Mouse (Mus musculus) limb, embryonic 12.5 days (tissue): Measurements from ENCODE around the gene Nr2c2ap. TPM values are rescaled to one million over a fixed set of nuclear protein-coding genes. Genes with fewer than 3 reads are reported as not detected.

Experiments
- microRNA-seq: library from miRNA; unstranded; fragments of <30 nt; microRNA quantifications from one replicate; pipeline ENCODE4, GENCODE M21; 2017
- polyA plus RNA-seq: library from polyadenylated mRNA; unstranded; fragments of >200 nt; fragmentation: Nextera tagmentation; extraction: Ambion mirVana; gene quantifications from 2 replicates; pipeline ENCODE4 v1.2.1, GENCODE M21; 2016

Nr2c2ap gene
- polyA plus RNA-seq, 1 experiment from 2014 or later: 21.4 TPM

Small RNAs within 50 kb of the gene (microRNA-seq; reads per million reads assigned to microRNA genes)
- gene Mir7066: not detected

Other genes with a start within 250 kb of the Nr2c2ap start
- 0.78 and 0.79 TPM in 2 replicates for gene Cilp2, start 243.6 kb upstream of the Nr2c2ap start, polyA plus RNA-seq
- 6.2 and 7.3 TPM in 2 replicates for gene Tssk6, start 229.1 kb upstream of the Nr2c2ap start, polyA plus RNA-seq
- 171 and 172 TPM in 2 replicates for gene Ndufa13, start 228.8 kb upstream of the Nr2c2ap start, polyA plus RNA-seq
- gene Yjefn3, start 228.6 kb upstream of the Nr2c2ap start, polyA plus RNA-seq: 6.0 and 7.4 TPM in 2 replicates
- 51.3 and 68.4 TPM in 2 replicates for gene Gatad2a, start 134.9 kb upstream of the Nr2c2ap start, polyA plus RNA-seq
- 62.7 and 65.3 TPM in 2 replicates for gene Mau2, start 88.6 kb upstream of the Nr2c2ap start, polyA plus RNA-seq
- gene Sugp1, start 88.5 kb upstream of the Nr2c2ap start, polyA plus RNA-seq: 55.9 and 58.9 TPM in 2 replicates
- 0.79 and 0.96 TPM in 2 replicates for gene Tm6sf2, start 58.4 kb upstream of the Nr2c2ap start, polyA plus RNA-seq
- not detected in 2 replicates for gene Hapln4, start 47.9 kb upstream of the Nr2c2ap start, polyA plus RNA-seq
- gene Ncan, start 10.5 kb upstream of the Nr2c2ap start, polyA plus RNA-seq: 0.56 and 1.1 TPM in 2 replicates
- gene Rfxank, start 7.8 kb downstream of the Nr2c2ap start, polyA plus RNA-seq: 26.6 and 28.4 TPM in 2 replicates
- 44.7 and 47.6 TPM in 2 replicates for gene Borcs8, start 8.2 kb downstream of the Nr2c2ap start, polyA plus RNA-seq
- 0.49 and 1.1 TPM in 2 replicates for gene Mef2b, start 8.4 kb downstream of the Nr2c2ap start, polyA plus RNA-seq
- gene Tmem161a, start 41.0 kb downstream of the Nr2c2ap start, polyA plus RNA-seq: 67.5 and 69.9 TPM in 2 replicates
- gene Slc25a42, start 81.0 kb downstream of the Nr2c2ap start, polyA plus RNA-seq: 2.4 and 3.5 TPM in 2 replicates
- gene Sugp2, start 102.9 kb downstream of the Nr2c2ap start, polyA plus RNA-seq: 48.3 and 50.7 TPM in 2 replicates
- gene Armc6, start 103.1 kb downstream of the Nr2c2ap start, polyA plus RNA-seq: 22.5 and 26.4 TPM in 2 replicates
- gene Homer3, start 151.5 kb downstream of the Nr2c2ap start, polyA plus RNA-seq: 88.9 and 92.6 TPM in 2 replicates
- gene Ddx49, start 171.2 kb downstream of the Nr2c2ap start, polyA plus RNA-seq: 52.0 and 54.9 TPM in 2 replicates
- 269 and 288 TPM in 2 replicates for gene Cope, start 171.2 kb downstream of the Nr2c2ap start, polyA plus RNA-seq
- 7.9 and 8.8 TPM in 2 replicates for gene Cers1, start 184.4 kb downstream of the Nr2c2ap start, polyA plus RNA-seq
- 3.7 and 4.2 TPM in 2 replicates for gene Gdf1, start 198.5 kb downstream of the Nr2c2ap start, polyA plus RNA-seq
- 32.5 and 34.3 TPM in 2 replicates for gene Upf1, start 221.9 kb downstream of the Nr2c2ap start, polyA plus RNA-seq
- gene Comp, start 242.2 kb downstream of the Nr2c2ap start, polyA plus RNA-seq: 2.8 and 5.8 TPM in 2 replicates